In genomic region chr1:132155737-132156136, GRCm38 (mm10) we compare ENCODE assay signal across 8 mouse cellular contexts. TPM values are rescaled to one million over a fixed set of nuclear protein-coding genes. Genes with fewer than 3 reads are reported as not detected.
A peak's percentile ranks its signal among the peaks of the same experiment; 100 is the strongest.
DNase-seq lines count a peak whose midpoint lies in the region; ATAC-seq and TF ChIP-seq lines count a peak whose summit lies in the region.

No protein-coding gene starts in this region.

- H3K9me3 ChIP-seq in intestine, embryonic 14.5 days (ENCODE audit: control insufficient read depth, low read length) = no peaks in the 10 kb centered on the region
- H3K9me3 ChIP-seq in intestine, embryonic 15.5 days = no peaks in the 10 kb centered on the region
- no peaks in the 10 kb centered on the region for H3K9me3 ChIP-seq in forebrain, postnatal 0 days (ENCODE audit: low read length)

- ATAC-seq in intestine, embryonic 14.5 days (replicated peaks; ENCODE audit: low FRiP score, low TSS enrichment, low read depth) = no peak
- ATAC-seq in intestine, embryonic 15.5 days = no peak
- peak; percentile 14; the same call in 1 of the 2 replicates for ATAC-seq in forebrain, postnatal 0 days
- peak; percentile 95 for ATAC-seq in megakaryocyte progenitor cell, adult 5-6 weeks (replicated peaks; ENCODE audit: poor library complexity)

- peaks cover 9% of the 10 kb centered on the region for H3K4me1 ChIP-seq in intestine, embryonic 14.5 days (replicated peaks; ENCODE audit: control insufficient read depth, insufficient read depth, low read length)
- H3K4me1 ChIP-seq in intestine, embryonic 15.5 days (replicated peaks) = peaks cover 18% of the 10 kb centered on the region; the same call in 1 of the 2 replicates
- H3K4me1 ChIP-seq in forebrain, postnatal 0 days (ENCODE audit: insufficient read depth) = no peaks in the 10 kb centered on the region

- peak; percentile 92 for TF ChIP-seq CTCF in forebrain, postnatal 0 days (IDR thresholded peaks at IDR 0.05; ENCODE audit: low read depth)

- no peak overlapping the region for H3K27ac ChIP-seq in intestine, embryonic 14.5 days (ENCODE audit: low read depth)
- H3K27ac ChIP-seq in intestine, embryonic 15.5 days = no peak overlapping the region
- no peak overlapping the region for H3K27ac ChIP-seq in forebrain, postnatal 0 days (ENCODE audit: low read depth, low read length)

- peak; percentile 83 for DNase-seq in intestine, embryonic 14.5 days (ENCODE audit: low spot score)
- DNase-seq in c-Kit-positive CD71-positive TER-119-positive erythroid progenitor cells, embryonic 14.5 days (ENCODE audit: low spot score) = peak; percentile 81
- peak; percentile 88 for DNase-seq in forebrain, postnatal 0 days
- peak; percentile 77 for DNase-seq in hindlimb bud, embryonic 11.5 days (ENCODE audit: extremely low spot score, low read depth, low spot score)
- peak; percentile 33 to 89 for DNase-seq in left cerebral cortex, adult 9 months (ENCODE audit: low spot score in 2 of 2)
- DNase-seq in spleen, postnatal 10 days (ENCODE audit: low spot score in 2 of 2) = peak; percentile 60 to 83

- H3K9ac ChIP-seq in intestine, embryonic 14.5 days (ENCODE audit: low read length) = no peak overlapping the region
- no peak overlapping the region for H3K9ac ChIP-seq in intestine, embryonic 15.5 days
- no peak overlapping the region for H3K9ac ChIP-seq in forebrain, postnatal 0 days

- H3K4me3 ChIP-seq in intestine, embryonic 14.5 days (ENCODE audit: low read depth, low read length) = no peak overlapping the region
- no peak overlapping the region for H3K4me3 ChIP-seq in intestine, embryonic 15.5 days (replicated peaks)
- no peak overlapping the region for H3K4me3 ChIP-seq in forebrain, postnatal 0 days (ENCODE audit: low read depth, low read length)

- H3K4me2 ChIP-seq in intestine, embryonic 14.5 days (ENCODE audit: low read length) = no peak overlapping the region
- no peak overlapping the region for H3K4me2 ChIP-seq in intestine, embryonic 15.5 days (replicated peaks)
- H3K4me2 ChIP-seq in forebrain, postnatal 0 days (ENCODE audit: low read depth) = no peak overlapping the region

- 0 out of 2 replicates have a peak, but pooled peaks cover 3% of the 10 kb centered on the region for H3K27me3 ChIP-seq in intestine, embryonic 14.5 days (replicated peaks; ENCODE audit: control insufficient read depth, insufficient read depth, low read length)
- peaks cover 5% of the 10 kb centered on the region for H3K27me3 ChIP-seq in intestine, embryonic 15.5 days (replicated peaks)
- H3K27me3 ChIP-seq in forebrain, postnatal 0 days (ENCODE audit: insufficient read depth, low read length) = no peaks in the 10 kb centered on the region

- WGBS in intestine, embryonic 14.5 days = 12% methylated on average over 6 of the region's 6 CpGs
- WGBS in intestine, embryonic 15.5 days = 10% methylated on average over 6 of the region's 6 CpGs
- WGBS in forebrain, postnatal 0 days = 12% methylated on average over 6 of the region's 6 CpGs

- H3K36me3 ChIP-seq in intestine, embryonic 14.5 days (ENCODE audit: control insufficient read depth, insufficient read depth, low read length) = no peaks in the 10 kb centered on the region
- H3K36me3 ChIP-seq in intestine, embryonic 15.5 days = no peaks in the 10 kb centered on the region
- no peaks in the 10 kb centered on the region for H3K36me3 ChIP-seq in forebrain, postnatal 0 days (ENCODE audit: insufficient read depth)

RNA-seq across cellular contexts. Expression of gene Cdk18, which starts 16.3 kb away (rescaled TPM):
- polyA plus RNA-seq in intestine, embryonic 14.5 days (2014; fragmentation: Nextera tagmentation; extraction: Ambion mirVana) = 7.6 and 7.7 TPM in 2 replicates
- polyA plus RNA-seq in intestine, embryonic 15.5 days (2015; fragmentation: Nextera tagmentation; extraction: Ambion mirVana) = 10.5 and 13.4 TPM in 2 replicates
- 2.6 and 3.2 TPM in 2 replicates for total RNA-seq in forebrain, postnatal 0 days (2014; rRNA removed)
- polyA plus RNA-seq in forebrain, postnatal 0 days (2015; fragmentation: Nextera tagmentation; extraction: Ambion mirVana) = 0.70 and 1.2 TPM in 2 replicates
- 1.7 and 2.3 TPM in 2 replicates for total RNA-seq in megakaryocyte progenitor cell, adult 5-6 weeks (2015)
- 0.75 and 1.3 TPM in 2 replicates for total RNA-seq in megakaryocyte progenitor cell, adult 5-6 weeks (2017)

RNA-seq across cellular contexts. Expression of gene Lemd1, which starts 35.5 kb away (rescaled TPM):
- polyA plus RNA-seq in intestine, embryonic 14.5 days (2014; fragmentation: Nextera tagmentation; extraction: Ambion mirVana) = 0.27 and 0.52 TPM in 2 replicates
- polyA plus RNA-seq in intestine, embryonic 15.5 days (2015; fragmentation: Nextera tagmentation; extraction: Ambion mirVana) = 0.43 and 0.58 TPM in 2 replicates
- 13.3 and 14.9 TPM in 2 replicates for total RNA-seq in forebrain, postnatal 0 days (2014; rRNA removed)
- 14.7 and 15.1 TPM in 2 replicates for polyA plus RNA-seq in forebrain, postnatal 0 days (2015; fragmentation: Nextera tagmentation; extraction: Ambion mirVana)
- not detected in 2 replicates for total RNA-seq in megakaryocyte progenitor cell, adult 5-6 weeks (2015)
- total RNA-seq in megakaryocyte progenitor cell, adult 5-6 weeks (2017) = not detected in 2 replicates

RNA-seq across cellular contexts. Expression of gene AC124108.1, which starts 35.5 kb away (rescaled TPM):
- polyA plus RNA-seq in intestine, embryonic 14.5 days (2014; fragmentation: Nextera tagmentation; extraction: Ambion mirVana) = 0.09 TPM in 1 of 2 replicates, not detected in the other
- 0.03 and 0.08 TPM in 2 replicates for polyA plus RNA-seq in intestine, embryonic 15.5 days (2015; fragmentation: Nextera tagmentation; extraction: Ambion mirVana)
- 3.4 and 5.0 TPM in 2 replicates for total RNA-seq in forebrain, postnatal 0 days (2014; rRNA removed)
- polyA plus RNA-seq in forebrain, postnatal 0 days (2015; fragmentation: Nextera tagmentation; extraction: Ambion mirVana) = 0.31 and 0.48 TPM in 2 replicates
- not detected in 2 replicates for total RNA-seq in megakaryocyte progenitor cell, adult 5-6 weeks (2015)
- total RNA-seq in megakaryocyte progenitor cell, adult 5-6 weeks (2017) = not detected in 2 replicates

Comparison
In these comparisons a context has a peak if more than half of its experiments do, and no peak if none do; other contexts are left out.
1. ATAC-seq: peak in forebrain, postnatal 0 days (single experiment) and megakaryocyte progenitor cell, adult 5-6 weeks (single experiment); none in intestine, embryonic 14.5 days (single experiment) and intestine, embryonic 15.5 days (single experiment).
2. Peak in every context shown above with its lines, with median percentiles within 50 percentile points of each other: DNase-seq.